ENCODE assay signal across 8 mouse cellular contexts in the genomic region with DNA sequence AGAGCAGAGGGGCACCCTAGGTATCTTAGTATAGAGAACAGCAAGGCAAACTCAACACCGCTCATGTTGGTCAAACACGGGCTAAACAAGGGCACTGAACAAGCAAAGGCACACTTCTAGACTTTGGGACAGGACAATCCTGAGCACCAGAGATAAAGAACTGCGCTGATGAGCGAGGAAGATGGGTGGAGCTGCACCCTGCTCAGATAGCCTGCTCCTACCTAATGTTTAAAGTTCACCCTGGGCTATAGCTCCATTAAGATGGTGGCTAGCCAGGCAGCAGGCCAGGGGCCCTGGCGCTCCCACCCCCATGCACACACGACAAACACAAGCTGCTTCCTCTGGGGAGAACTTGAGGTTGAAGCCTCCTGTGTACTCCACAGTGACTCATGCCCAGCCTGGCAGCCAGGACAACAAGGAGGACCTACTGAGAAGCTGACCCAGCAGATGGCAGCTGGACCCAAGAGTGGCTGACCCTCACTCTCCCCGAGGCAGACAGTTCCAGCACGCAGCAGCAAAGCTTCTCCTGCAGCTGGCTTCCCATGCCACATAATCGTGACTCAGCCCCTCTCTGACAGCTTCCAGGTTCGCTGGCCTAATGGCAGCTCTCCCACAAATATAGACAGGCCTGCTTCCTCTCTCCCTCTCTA. TPM values are rescaled to one million over a fixed set of nuclear protein-coding genes. Genes with fewer than 3 reads are reported as not detected.
DNase-seq lines count a peak whose midpoint lies in the region; ATAC-seq and TF ChIP-seq lines count a peak whose summit lies in the region.

No protein-coding gene starts in this region.

- no peak overlapping the region for H3K27ac ChIP-seq in kidney, embryonic 16.5 days (ENCODE audit: low read length)
- no peak overlapping the region for H3K27ac ChIP-seq in CH12.LX (ENCODE audit: insufficient read depth, low read depth)
- peak overlapping the region; percentile 88 for H3K27ac ChIP-seq in bone marrow macrophage, adult 2 months (ENCODE audit: insufficient read depth, low read depth, low read length)
- peak overlapping the region; percentile 69 for H3K27ac ChIP-seq in heart, embryonic 16.5 days (ENCODE audit: low read length)
- peak overlapping the region; percentile 10; the same call in 1 of the 2 replicates for H3K27ac ChIP-seq in liver, embryonic 13.5 days

- WGBS in kidney, embryonic 16.5 days = 61% methylated on average over 10 of the region's 10 CpGs
- 42% methylated on average over 10 of the region's 10 CpGs for WGBS in heart, embryonic 16.5 days
- 22% methylated on average over 10 of the region's 10 CpGs for WGBS in liver, embryonic 13.5 days (ENCODE audit: insufficient replicate concordance)

- TF ChIP-seq CTCF in CH12.LX (conservative IDR thresholded peaks at IDR 0.05 in 1 of 2, IDR thresholded peaks at IDR 0.05 in 1 of 2; ENCODE audit: low read depth in 2 of 2, low read length in 2 of 2) = no peak
- TF ChIP-seq CTCF in bone marrow macrophage, adult 2 months (IDR thresholded peaks at IDR 0.05; ENCODE audit: low read depth, low read length) = no peak

- H3K36me3 ChIP-seq in kidney, embryonic 16.5 days (ENCODE audit: insufficient read depth, low read length) = no peaks in the 10 kb centered on the region
- H3K36me3 ChIP-seq in CH12.LX (replicated peaks in 1 of 2; ENCODE audit: control insufficient read depth in 1 of 2, insufficient read depth in 1 of 2, low read length in 1 of 2) = peaks cover 13 to 39% of the 10 kb centered on the region in 2 experiments
- no peaks in the 10 kb centered on the region for H3K36me3 ChIP-seq in heart, embryonic 16.5 days (ENCODE audit: control insufficient read depth, insufficient read depth)
- H3K36me3 ChIP-seq in liver, embryonic 13.5 days = no peaks in the 10 kb centered on the region

- in situ Hi-C loops in CH12.LX (cut with MboI; ENCODE audit: low pct_ligation_motif_present, low pct_unique_long_range_greater_than_20kb, low sequenced_read_pairs) = no loop called here

- no peak for DNase-seq in kidney, adult 9 months
- DNase-seq in CH12.LX (ENCODE audit: extremely low read depth) = no peak
- no peak for DNase-seq in liver, embryonic 13.5 days
- DNase-seq in skeletal muscle tissue, adult 2 months (ENCODE audit: low read depth, low spot score) = peak; percentile 68
- no peak for DNase-seq in spleen, adult 18-20 months

- H3K9ac ChIP-seq in kidney, embryonic 16.5 days (replicated peaks; ENCODE audit: low read length) = peak overlapping the region; percentile 26; the same call in 1 of the 2 replicates
- no peak overlapping the region for H3K9ac ChIP-seq in CH12.LX (ENCODE audit: insufficient read depth, low read depth)
- peak overlapping the region; percentile 16; the same call in 1 of the 2 replicates for H3K9ac ChIP-seq in heart, embryonic 16.5 days (ENCODE audit: low read length)
- H3K9ac ChIP-seq in liver, embryonic 13.5 days = no peak overlapping the region

- no peak overlapping the region for H3K4me2 ChIP-seq in kidney, embryonic 16.5 days (replicated peaks; ENCODE audit: low read depth, low read length)
- no peak overlapping the region for H3K4me2 ChIP-seq in CH12.LX (ENCODE audit: insufficient read depth, low read depth, poor library complexity, severe bottlenecking)
- no peak overlapping the region for H3K4me2 ChIP-seq in heart, embryonic 16.5 days (ENCODE audit: low read depth, low read length)
- no peak overlapping the region for H3K4me2 ChIP-seq in liver, embryonic 13.5 days

- H3K27me3 ChIP-seq in kidney, embryonic 16.5 days (ENCODE audit: insufficient read depth, low read length) = no peaks in the 10 kb centered on the region
- no peaks in the 10 kb centered on the region for H3K27me3 ChIP-seq in CH12.LX (replicated peaks)
- H3K27me3 ChIP-seq in heart, embryonic 16.5 days (ENCODE audit: control insufficient read depth, insufficient read depth, low read length) = no peaks in the 10 kb centered on the region
- H3K27me3 ChIP-seq in liver, embryonic 13.5 days = no peaks in the 10 kb centered on the region

- H3K79me2 ChIP-seq in CH12.LX (replicated peaks; ENCODE audit: control insufficient read depth, extremely low read depth, insufficient read depth, poor library complexity, severe bottlenecking) = peaks cover 14% of the 10 kb centered on the region

- no peak for TF ChIP-seq RAD21 in CH12.LX (IDR thresholded peaks at IDR 0.05; ENCODE audit: low read depth, low read length)

- H3K9me3 ChIP-seq in kidney, embryonic 16.5 days (ENCODE audit: low read length) = no peaks in the 10 kb centered on the region
- no peaks in the 10 kb centered on the region for H3K9me3 ChIP-seq in CH12.LX (replicated peaks; ENCODE audit: low read length)
- H3K9me3 ChIP-seq in heart, embryonic 16.5 days (replicated peaks; ENCODE audit: control insufficient read depth, low read length) = no peaks in the 10 kb centered on the region
- no peaks in the 10 kb centered on the region for H3K9me3 ChIP-seq in liver, embryonic 13.5 days (replicated peaks)

- H3K4me3 ChIP-seq in kidney, embryonic 16.5 days (ENCODE audit: low read length) = no peak overlapping the region
- H3K4me3 ChIP-seq in CH12.LX (replicated peaks in 1 of 3; ENCODE audit: low read depth in 2 of 3, low read length in 2 of 3, poor library complexity in 1 of 3) = no peak overlapping the region
- H3K4me3 ChIP-seq in bone marrow macrophage, adult 2 months (ENCODE audit: insufficient read depth, low read length) = no peak overlapping the region
- no peak overlapping the region for H3K4me3 ChIP-seq in heart, embryonic 16.5 days (ENCODE audit: low read length)
- no peak overlapping the region for H3K4me3 ChIP-seq in liver, embryonic 13.5 days (replicated peaks)

- 0 out of 2 replicates have a peak, but pooled peaks have one; percentile 16 for ATAC-seq in kidney, embryonic 16.5 days (ENCODE audit: low FRiP score, low TSS enrichment)
- peak; percentile 20; the same call in 1 of the 2 replicates for ATAC-seq in heart, embryonic 16.5 days (replicated peaks; ENCODE audit: extremely low read depth, insufficient read depth, low FRiP score)
- peak; percentile 55 for ATAC-seq in liver, embryonic 13.5 days (ENCODE audit: low read depth)

- H3K4me1 ChIP-seq in kidney, embryonic 16.5 days (ENCODE audit: insufficient read depth, low read length) = peaks cover 31% of the 10 kb centered on the region
- H3K4me1 ChIP-seq in CH12.LX (ENCODE audit: control insufficient read depth in 1 of 2, insufficient read depth in 2 of 2) = peaks cover 34 to 69% of the 10 kb centered on the region in 2 experiments
- H3K4me1 ChIP-seq in bone marrow macrophage, adult 2 months (ENCODE audit: control insufficient read depth, insufficient read depth, low read length) = peaks cover 49% of the 10 kb centered on the region
- peaks cover 41% of the 10 kb centered on the region for H3K4me1 ChIP-seq in heart, embryonic 16.5 days (ENCODE audit: control insufficient read depth, insufficient read depth, low read length)
- peaks cover 19% of the 10 kb centered on the region for H3K4me1 ChIP-seq in liver, embryonic 13.5 days (replicated peaks)

- dilution Hi-C loops in CH12.LX (cut with MboI; ENCODE audit: extremely low pct_ligation_motif_present, extremely low pct_unique_long_range_greater_than_20kb, low sequenced_read_pairs) = no loop called here

- no peak for TF ChIP-seq POLR2A in CH12.LX (IDR thresholded peaks at IDR 0.05; ENCODE audit: low read depth, low read length)
- no peak for TF ChIP-seq POLR2A in bone marrow macrophage, adult 2 months (IDR thresholded peaks at IDR 0.05; ENCODE audit: borderline replicate concordance, low read depth, low read length)

- no peak for TF ChIP-seq EP300 in CH12.LX (IDR thresholded peaks at IDR 0.05; ENCODE audit: low read length)

TF ChIP-seq in CH12.LX, 34 proteins besides CTCF, POLR2A, EP300 and RAD21:
- TF ChIP-seq CHD1 (IDR thresholded peaks at IDR 0.05; ENCODE audit: low read depth, low read length) (no peak), TCF12 (IDR thresholded peaks at IDR 0.05; ENCODE audit: low read depth, low read length) (0 out of 2 replicates have a peak, but pooled peaks have one; percentile 9)

RNA-seq across cellular contexts. Expression of a gene that starts 21.1 kb away (rescaled TPM):
- polyA plus RNA-seq in kidney, embryonic 16.5 days (2015; fragmentation: Nextera tagmentation; extraction: Ambion mirVana) = 5.3 and 6.7 TPM in 2 replicates
- total RNA-seq in CH12.LX (2012; rRNA removed) = 9.9 TPM in 2 replicates
- total RNA-seq in CH12.LX (2014; rRNA removed) = 4.2 and 4.5 TPM in 2 replicates
- 9.0 and 11.2 TPM in 2 replicates for polyA plus RNA-seq in CH12.LX (2012; ENCODE audit: insufficient read length, low read depth)
- polyA plus RNA-seq in bone marrow macrophage, adult 2 months (2012; ENCODE audit: insufficient read depth, insufficient read length, missing spikeins) = 17.9 and 18.7 TPM in 2 replicates
- 3.0 and 4.8 TPM in 2 replicates for polyA plus RNA-seq in heart, embryonic 16.5 days (2015; fragmentation: Nextera tagmentation; extraction: Ambion mirVana)
- polyA plus RNA-seq in liver, embryonic 13.5 days (2015; fragmentation: Nextera tagmentation; extraction: Ambion mirVana) = 0.42 and 0.50 TPM in 2 replicates

RNA-seq across cellular contexts. Expression of a gene that starts 28.0 kb away (rescaled TPM):
- not detected in 2 replicates for polyA plus RNA-seq in kidney, embryonic 16.5 days (2015; fragmentation: Nextera tagmentation; extraction: Ambion mirVana)
- total RNA-seq in CH12.LX (2012; rRNA removed) = not detected in 2 replicates
- not detected in 2 replicates for total RNA-seq in CH12.LX (2014; rRNA removed)
- not detected in 2 replicates for polyA plus RNA-seq in CH12.LX (2012; ENCODE audit: insufficient read length, low read depth)
- not detected in 2 replicates for polyA plus RNA-seq in bone marrow macrophage, adult 2 months (2012; ENCODE audit: insufficient read depth, insufficient read length, missing spikeins)
- polyA plus RNA-seq in heart, embryonic 16.5 days (2015; fragmentation: Nextera tagmentation; extraction: Ambion mirVana) = not detected in 2 replicates
- not detected in 2 replicates for polyA plus RNA-seq in liver, embryonic 13.5 days (2015; fragmentation: Nextera tagmentation; extraction: Ambion mirVana)

RNA-seq across cellular contexts. Expression of a gene that starts 37.8 kb away (rescaled TPM):
- polyA plus RNA-seq in kidney, embryonic 16.5 days (2015; fragmentation: Nextera tagmentation; extraction: Ambion mirVana) = 0.27 and 0.82 TPM in 2 replicates
- total RNA-seq in CH12.LX (2012; rRNA removed) (not detected in 2 replicates), CH12.LX (2014; rRNA removed) (not detected in 2 replicates)
- not detected in 2 replicates for polyA plus RNA-seq in CH12.LX (2012; ENCODE audit: insufficient read length, low read depth)
- not detected in 2 replicates for polyA plus RNA-seq in bone marrow macrophage, adult 2 months (2012; ENCODE audit: insufficient read depth, insufficient read length, missing spikeins)
- 0.17 and 0.25 TPM in 2 replicates for polyA plus RNA-seq in heart, embryonic 16.5 days (2015; fragmentation: Nextera tagmentation; extraction: Ambion mirVana)
- polyA plus RNA-seq in liver, embryonic 13.5 days (2015; fragmentation: Nextera tagmentation; extraction: Ambion mirVana) = not detected in 2 replicates

Comparison
In these comparisons a context has a peak if more than half of its experiments do, and no peak if none do; other contexts are left out.
1. H3K27ac ChIP-seq: peak in bone marrow macrophage, adult 2 months (single experiment), heart, embryonic 16.5 days (single experiment) and liver, embryonic 13.5 days (single experiment); none in kidney, embryonic 16.5 days (single experiment) and CH12.LX (single experiment).
2. H3K9ac ChIP-seq: peak in kidney, embryonic 16.5 days (single experiment) and heart, embryonic 16.5 days (single experiment); none in CH12.LX (single experiment) and liver, embryonic 13.5 days (single experiment).
3. Peak in every context shown above with its lines, with median percentiles within 50 percentile points of each other: ATAC-seq.